Mouse (Mus musculus): ENCODE results near the gene Fam172a.

The Fam172a gene

GRCm38 (mm10) chr13:78099746-78100530 lies 398.1 kb downstream of the Fam172a start:
- DNase-seq (ENCODE audit: low read depth): no peak

GRCm38 (mm10) chr13:78100664-78101063 lies 398.8 kb downstream of the Fam172a start:
- no peak for DNase-seq (ENCODE audit: low read depth)

- DNase-seq (ENCODE audit: low read depth): peak; percentile 52
Observed at GRCm38 (mm10) chr13:78102337-78102736, 400.5 kb downstream of the Fam172a start.

- no peak for DNase-seq (ENCODE audit: low read depth)
Observed at GRCm38 (mm10) chr13:78104851-78105250, 403.0 kb downstream of the Fam172a start.

GRCm38 (mm10) chr13:78110648-78111047 lies 408.8 kb downstream of the Fam172a start:
- DNase-seq (ENCODE audit: low read depth): no peak

GRCm38 (mm10) chr13:78113978-78114377 lies 412.1 kb downstream of the Fam172a start:
- no peak for DNase-seq (ENCODE audit: low read depth)

- no peak for DNase-seq (ENCODE audit: low read depth)
Observed at GRCm38 (mm10) chr13:78118715-78119114, 416.9 kb downstream of the Fam172a start.

- no peak for DNase-seq (ENCODE audit: low read depth)
Observed at GRCm38 (mm10) chr13:78121991-78122390, 420.2 kb downstream of the Fam172a start.

- no peak for DNase-seq (ENCODE audit: low read depth)
Observed at GRCm38 (mm10) chr13:78123911-78124426, 422.1 kb downstream of the Fam172a start.

- no peak for DNase-seq (ENCODE audit: low read depth)
Observed at GRCm38 (mm10) chr13:78157465-78157864, 455.6 kb downstream of the Fam172a start.

GRCm38 (mm10) chr13:78162149-78162548 lies 460.3 kb downstream of the Fam172a start:
- DNase-seq (ENCODE audit: low read depth): no peak

GRCm38 (mm10) chr13:78163087-78163958 lies 461.5 kb downstream of the Fam172a start:
- DNase-seq (ENCODE audit: low read depth): no peak

- no peak for DNase-seq (ENCODE audit: low read depth)
Observed at GRCm38 (mm10) chr13:78164941-78165340, 463.1 kb downstream of the Fam172a start.

- no peak for DNase-seq (ENCODE audit: low read depth)
Observed at GRCm38 (mm10) chr13:78168166-78168565, 466.3 kb downstream of the Fam172a start.

- peak; percentile 34 for DNase-seq (ENCODE audit: low read depth)
Observed at GRCm38 (mm10) chr13:78171320-78171719, 469.5 kb downstream of the Fam172a start.

- DNase-seq (ENCODE audit: low read depth): no peak
Observed at GRCm38 (mm10) chr13:78171984-78172636, 470.3 kb downstream of the Fam172a start.

- no peak for DNase-seq (ENCODE audit: low read depth)
Observed at GRCm38 (mm10) chr13:78172861-78173260, 471.0 kb downstream of the Fam172a start.

- no peak for DNase-seq (ENCODE audit: low read depth)
Observed at GRCm38 (mm10) chr13:78174191-78174590, 472.4 kb downstream of the Fam172a start.

- no peak for DNase-seq (ENCODE audit: low read depth)
Observed at GRCm38 (mm10) chr13:78174891-78175290, 473.1 kb downstream of the Fam172a start.

GRCm38 (mm10) chr13:78175821-78176380 lies 474.1 kb downstream of the Fam172a start:
- DNase-seq (ENCODE audit: low read depth): no peak

GRCm38 (mm10) chr13:78177381-78177950 lies 475.6 kb downstream of the Fam172a start:
- DNase-seq (ENCODE audit: low read depth): no peak

GRCm38 (mm10) chr13:78178021-78178420 lies 476.2 kb downstream of the Fam172a start:
- no peak for DNase-seq (ENCODE audit: low read depth)
